Mouse (Mus musculus): Measurements from ENCODE around the gene Itfg2. TPM values are rescaled to one million over a fixed set of nuclear protein-coding genes. Genes with fewer than 3 reads are reported as not detected.
"Not testable (repeated sequence)": the region's sequence is repeated elsewhere in the genome, so short reads cannot be mapped to it uniquely, and the experiment has no call there.

Itfg2 gene
- polyA plus RNA-seq, 1 experiment from 2014 or later, result 43.3 TPM

- ATAC-seq (ENCODE audit: low FRiP score, low TSS enrichment); H3K27ac ChIP-seq (replicated peaks; ENCODE audit: low read depth, low read length); H3K27me3 ChIP-seq (ENCODE audit: control insufficient read depth, insufficient read depth, low read length); H3K4me3 ChIP-seq (replicated peaks; ENCODE audit: low read depth, low read length); H3K36me3 ChIP-seq (ENCODE audit: control insufficient read depth, insufficient read depth, low read length); DNase-seq; H3K9me3 ChIP-seq (ENCODE audit: control insufficient read depth, low read length); H3K4me2 ChIP-seq (ENCODE audit: low read length); H3K9ac ChIP-seq (replicated peaks; ENCODE audit: low read length); H3K4me1 ChIP-seq (ENCODE audit: control insufficient read depth, insufficient read depth, low read length): not testable (repeated sequence)
- 76% methylated on average over 1 of the region's 1 CpGs for WGBS
Observed at GRCm38 (mm10) chr6:128380594-128381167, 44.0 kb downstream of the Itfg2 start.

GRCm38 (mm10) chr6:128379636-128380035 lies 45.1 kb downstream of the Itfg2 start:
- no peak overlapping the region for H3K27ac ChIP-seq (replicated peaks; ENCODE audit: low read depth, low read length)
- H3K27me3 ChIP-seq (ENCODE audit: control insufficient read depth, insufficient read depth, low read length), result no peaks in the 10 kb centered on the region
- H3K4me2 ChIP-seq (ENCODE audit: low read length), result no peak overlapping the region
- H3K4me3 ChIP-seq (replicated peaks; ENCODE audit: low read depth, low read length), result no peak overlapping the region
- WGBS, result 91% methylated on average over 16 of the region's 16 CpGs
- H3K9ac ChIP-seq (replicated peaks; ENCODE audit: low read length), result no peak overlapping the region
- H3K4me1 ChIP-seq (ENCODE audit: control insufficient read depth, insufficient read depth, low read length), result peaks cover 7% of the 10 kb centered on the region
- ATAC-seq (ENCODE audit: low FRiP score, low TSS enrichment) (no peak), DNase-seq (no peak)
- H3K9me3 ChIP-seq (ENCODE audit: control insufficient read depth, low read length), result no peaks in the 10 kb centered on the region
- H3K36me3 ChIP-seq (ENCODE audit: control insufficient read depth, insufficient read depth, low read length), result no peaks in the 10 kb centered on the region; the same call in 1 of the 2 replicates

- no peaks in the 10 kb centered on the region for H3K27me3 ChIP-seq (ENCODE audit: control insufficient read depth, insufficient read depth, low read length)
- H3K9me3 ChIP-seq (ENCODE audit: control insufficient read depth, low read length), result no peaks in the 10 kb centered on the region
- H3K9ac ChIP-seq (replicated peaks; ENCODE audit: low read length), result no peak overlapping the region
- no peak overlapping the region for H3K4me3 ChIP-seq (replicated peaks; ENCODE audit: low read depth, low read length)
- H3K4me1 ChIP-seq (ENCODE audit: control insufficient read depth, insufficient read depth, low read length), result peaks cover 8% of the 10 kb centered on the region
- DNase-seq (no peak), ATAC-seq (ENCODE audit: low FRiP score, low TSS enrichment) (no peak)
- no peak overlapping the region for H3K4me2 ChIP-seq (ENCODE audit: low read length)
- peaks cover 5% of the 10 kb centered on the region for H3K36me3 ChIP-seq (ENCODE audit: control insufficient read depth, insufficient read depth, low read length)
- no peak overlapping the region for H3K27ac ChIP-seq (replicated peaks; ENCODE audit: low read depth, low read length)
- 90% methylated on average over 17 of the region's 17 CpGs for WGBS
Observed at GRCm38 (mm10) chr6:128376371-128377085, 48.2 kb downstream of the Itfg2 start.

- H3K4me2 ChIP-seq (ENCODE audit: low read length), result no peak within 1 kb of the TSS
- WGBS, result 5% methylated on average over 6 of the region's 6 CpGs
- no peaks in the 10 kb centered on the region for H3K9me3 ChIP-seq (ENCODE audit: control insufficient read depth, low read length)
- ATAC-seq (ENCODE audit: low FRiP score, low TSS enrichment) (peak; percentile 67; the same call in 1 of the 2 replicates), DNase-seq (peak; percentile 67)
- peaks cover 10% of the 10 kb centered on the region for H3K36me3 ChIP-seq (ENCODE audit: control insufficient read depth, insufficient read depth, low read length)
- no peak within 1 kb of the TSS for H3K9ac ChIP-seq (replicated peaks; ENCODE audit: low read length)
- H3K4me3 ChIP-seq (replicated peaks; ENCODE audit: low read depth, low read length), result no peak within 1 kb of the TSS
- peaks cover 8% of the 10 kb centered on the region for H3K4me1 ChIP-seq (ENCODE audit: control insufficient read depth, insufficient read depth, low read length)
- H3K27me3 ChIP-seq (ENCODE audit: control insufficient read depth, insufficient read depth, low read length), result no peaks in the 10 kb centered on the region
- peak within 1 kb of the TSS; percentile 60 for H3K27ac ChIP-seq (replicated peaks; ENCODE audit: low read depth, low read length)
Observed at GRCm38 (mm10) chr6:128375192-128375591, 49.5 kb downstream of the Itfg2 start, which contains the start of the genes Tex52 and Gm44596. Gene Tex52 (plus strand): TSS chr6:128375456. Gene Gm44596 (plus strand): TSS chr6:128375503.

- no peak overlapping the region for H3K4me2 ChIP-seq (ENCODE audit: low read length)
- H3K36me3 ChIP-seq (ENCODE audit: control insufficient read depth, insufficient read depth, low read length), result peaks cover 10% of the 10 kb centered on the region
- WGBS, result 89% methylated on average over 5 of the region's 5 CpGs
- DNase-seq (no peak), ATAC-seq (ENCODE audit: low FRiP score, low TSS enrichment) (no peak)
- H3K4me1 ChIP-seq (ENCODE audit: control insufficient read depth, insufficient read depth, low read length), result peaks cover 5% of the 10 kb centered on the region
- no peak overlapping the region for H3K9ac ChIP-seq (replicated peaks; ENCODE audit: low read length)
- H3K27ac ChIP-seq (replicated peaks; ENCODE audit: low read depth, low read length), result no peak overlapping the region
- no peaks in the 10 kb centered on the region for H3K27me3 ChIP-seq (ENCODE audit: control insufficient read depth, insufficient read depth, low read length)
- H3K4me3 ChIP-seq (replicated peaks; ENCODE audit: low read depth, low read length), result no peak overlapping the region
- H3K9me3 ChIP-seq (ENCODE audit: control insufficient read depth, low read length), result no peaks in the 10 kb centered on the region
Observed at GRCm38 (mm10) chr6:128370040-128370439, 54.7 kb downstream of the Itfg2 start.

GRCm38 (mm10) chr6:128366466-128366865 lies 58.3 kb downstream of the Itfg2 start:
- no peak overlapping the region for H3K27ac ChIP-seq (replicated peaks; ENCODE audit: low read depth, low read length)
- no peak overlapping the region for H3K4me2 ChIP-seq (ENCODE audit: low read length)
- H3K9ac ChIP-seq (replicated peaks; ENCODE audit: low read length), result no peak overlapping the region
- no peaks in the 10 kb centered on the region for H3K27me3 ChIP-seq (ENCODE audit: control insufficient read depth, insufficient read depth, low read length)
- no peak overlapping the region for H3K4me3 ChIP-seq (replicated peaks; ENCODE audit: low read depth, low read length)
- peaks cover 6% of the 10 kb centered on the region for H3K4me1 ChIP-seq (ENCODE audit: control insufficient read depth, insufficient read depth, low read length)
- H3K36me3 ChIP-seq (ENCODE audit: control insufficient read depth, insufficient read depth, low read length), result peaks cover 4% of the 10 kb centered on the region
- no peak for ATAC-seq (ENCODE audit: low FRiP score, low TSS enrichment)
- 97% methylated on average over 5 of the region's 5 CpGs for WGBS
- no peak for DNase-seq
- H3K9me3 ChIP-seq (ENCODE audit: control insufficient read depth, low read length), result no peaks in the 10 kb centered on the region

GRCm38 (mm10) chr6:128364721-128365120 lies 60.0 kb downstream of the Itfg2 start:
- Histone ChIP-seq H3K27ac (replicated peaks; ENCODE audit: low read depth, low read length) (no peak overlapping the region), H3K36me3 (ENCODE audit: control insufficient read depth, insufficient read depth, low read length) (no peaks in the 10 kb centered on the region), H3K4me3 (replicated peaks; ENCODE audit: low read depth, low read length) (no peak overlapping the region), H3K4me1 (ENCODE audit: control insufficient read depth, insufficient read depth, low read length) (peaks cover 12% of the 10 kb centered on the region), H3K27me3 (ENCODE audit: control insufficient read depth, insufficient read depth, low read length) (no peaks in the 10 kb centered on the region), H3K9ac (replicated peaks; ENCODE audit: low read length) (no peak overlapping the region), H3K4me2 (ENCODE audit: low read length) (no peak overlapping the region), H3K9me3 (ENCODE audit: control insufficient read depth, low read length) (no peaks in the 10 kb centered on the region)
- ATAC-seq (ENCODE audit: low FRiP score, low TSS enrichment), result no peak
- DNase-seq, result no peak
- 82% methylated on average over 6 of the region's 6 CpGs for WGBS

- DNase-seq (no peak), ATAC-seq (ENCODE audit: low FRiP score, low TSS enrichment) (peak; percentile 15)
- Histone ChIP-seq H3K4me1 (ENCODE audit: control insufficient read depth, insufficient read depth, low read length) (peaks cover 12% of the 10 kb centered on the region), H3K4me3 (replicated peaks; ENCODE audit: low read depth, low read length) (peak overlapping the region; percentile 74), H3K9ac (replicated peaks; ENCODE audit: low read length) (peak overlapping the region; percentile 80), H3K36me3 (ENCODE audit: control insufficient read depth, insufficient read depth, low read length) (peaks cover 6% of the 10 kb centered on the region), H3K9me3 (ENCODE audit: control insufficient read depth, low read length) (no peaks in the 10 kb centered on the region), H3K27me3 (ENCODE audit: control insufficient read depth, insufficient read depth, low read length) (no peaks in the 10 kb centered on the region), H3K4me2 (ENCODE audit: low read length) (peak overlapping the region; percentile 99), H3K27ac (replicated peaks; ENCODE audit: low read depth, low read length) (peak overlapping the region; percentile 89)
- WGBS, result under 1% methylated on average over 46 of the region's 46 CpGs
Observed at GRCm38 (mm10) chr6:128363007-128363825, 61.5 kb downstream of the Itfg2 start.
